Mouse (Mus musculus): Measurements from ENCODE around the gene Rps8. TPM values are rescaled to one million over a fixed set of nuclear protein-coding genes. Genes with fewer than 3 reads are reported as not detected.

The Rps8 gene
- polyA plus RNA-seq, 1 experiment, result 3,482 TPM

GRCm38 (mm10) chr4:117122209-117122608, 33.8 kb downstream of the Rps8 start:
- H3K4me3 ChIP-seq (ENCODE audit: insufficient read depth, poor library complexity, severe bottlenecking), result no peak overlapping the region
- no peak for TF ChIP-seq MYOD1 (IDR thresholded peaks at IDR 0.05; ENCODE audit: control insufficient read depth, insufficient read length, low read depth)
- no peak for TF ChIP-seq MYOG (IDR thresholded peaks at IDR 0.05; ENCODE audit: control insufficient read depth, extremely low read depth, insufficient read length)
- H3ac ChIP-seq (ENCODE audit: control insufficient read depth, insufficient read length, low read depth), result no peak overlapping the region
- peaks cover 30% of the 10 kb centered on the region for H3K79me2 ChIP-seq (ENCODE audit: control insufficient read depth, insufficient read depth)
- H3K36me3 ChIP-seq (ENCODE audit: control insufficient read depth, insufficient read depth), result peaks cover 20% of the 10 kb centered on the region
- H3K27me3 ChIP-seq (ENCODE audit: control insufficient read depth, insufficient read depth, insufficient read length), result no peaks in the 10 kb centered on the region
- peaks cover 8% of the 10 kb centered on the region for H3K79me3 ChIP-seq (ENCODE audit: low read depth)

- peaks cover 8% of the 10 kb centered on the region for H3K79me3 ChIP-seq (ENCODE audit: low read depth)
- peaks cover 30% of the 10 kb centered on the region for H3K79me2 ChIP-seq (ENCODE audit: control insufficient read depth, insufficient read depth)
- TF ChIP-seq CEBPB (IDR thresholded peaks at IDR 0.05; ENCODE audit: low read depth) (peak; percentile 100), FOSL1 (IDR thresholded peaks at IDR 0.05; ENCODE audit: insufficient read depth, low read length, poor library complexity, severe bottlenecking) (no peak), MYOD1 (IDR thresholded peaks at IDR 0.05; ENCODE audit: control insufficient read depth, insufficient read length, low read depth) (no peak), CTCF (IDR thresholded peaks at IDR 0.05; ENCODE audit: control insufficient read depth, insufficient read depth, insufficient read length) (peak; percentile 77), MYOG (IDR thresholded peaks at IDR 0.05; ENCODE audit: control insufficient read depth, extremely low read depth, insufficient read length) (no peak), MAX (IDR thresholded peaks at IDR 0.05) (peak; percentile 73), USF1 (IDR thresholded peaks at IDR 0.05; ENCODE audit: low read depth) (no peak)
- peak overlapping the region; percentile 85 for H3ac ChIP-seq (ENCODE audit: control insufficient read depth, insufficient read length, low read depth)
- H3K36me3 ChIP-seq (ENCODE audit: control insufficient read depth, insufficient read depth), result peaks cover 18% of the 10 kb centered on the region
- no peaks in the 10 kb centered on the region for H3K27me3 ChIP-seq (ENCODE audit: control insufficient read depth, insufficient read depth, insufficient read length)
- H3K4me3 ChIP-seq (ENCODE audit: insufficient read depth, poor library complexity, severe bottlenecking), result peak overlapping the region; percentile 72
These were observed 35.3 kb downstream of the Rps8 start for GRCm38 (mm10) chr4:117120445-117121414.

GRCm38 (mm10) chr4:117120052-117120444, 36.0 kb downstream of the Rps8 start:
- no peak for TF ChIP-seq MYOG (IDR thresholded peaks at IDR 0.05; ENCODE audit: control insufficient read depth, extremely low read depth, insufficient read length)
- no peak for TF ChIP-seq MAX (IDR thresholded peaks at IDR 0.05)
- no peak for TF ChIP-seq MYOD1 (IDR thresholded peaks at IDR 0.05; ENCODE audit: control insufficient read depth, insufficient read length, low read depth)
- no peak for TF ChIP-seq USF1 (IDR thresholded peaks at IDR 0.05; ENCODE audit: low read depth)
- TF ChIP-seq FOSL1 (IDR thresholded peaks at IDR 0.05; ENCODE audit: insufficient read depth, low read length, poor library complexity, severe bottlenecking), result no peak
- no peak for TF ChIP-seq CTCF (IDR thresholded peaks at IDR 0.05; ENCODE audit: control insufficient read depth, insufficient read depth, insufficient read length)
- no peak for TF ChIP-seq CEBPB (IDR thresholded peaks at IDR 0.05; ENCODE audit: low read depth)
- Histone ChIP-seq H3K79me3 (ENCODE audit: low read depth) (peaks cover 8% of the 10 kb centered on the region), H3K79me2 (ENCODE audit: control insufficient read depth, insufficient read depth) (peaks cover 30% of the 10 kb centered on the region), H3K27me3 (ENCODE audit: control insufficient read depth, insufficient read depth, insufficient read length) (no peaks in the 10 kb centered on the region), H3K36me3 (ENCODE audit: control insufficient read depth, insufficient read depth) (peaks cover 18% of the 10 kb centered on the region), H3ac (ENCODE audit: control insufficient read depth, insufficient read length, low read depth) (peak overlapping the region; percentile 62), H3K4me3 (ENCODE audit: insufficient read depth, poor library complexity, severe bottlenecking) (peak overlapping the region; percentile 26)

GRCm38 (mm10) chr4:117119636-117120035, 36.4 kb downstream of the Rps8 start:
- peaks cover 18% of the 10 kb centered on the region for H3K36me3 ChIP-seq (ENCODE audit: control insufficient read depth, insufficient read depth)
- H3K79me2 ChIP-seq (ENCODE audit: control insufficient read depth, insufficient read depth), result peaks cover 29% of the 10 kb centered on the region
- no peak overlapping the region for H3ac ChIP-seq (ENCODE audit: control insufficient read depth, insufficient read length, low read depth)
- H3K79me3 ChIP-seq (ENCODE audit: low read depth), result peaks cover 8% of the 10 kb centered on the region
- peak overlapping the region; percentile 26 for H3K4me3 ChIP-seq (ENCODE audit: insufficient read depth, poor library complexity, severe bottlenecking)
- H3K27me3 ChIP-seq (ENCODE audit: control insufficient read depth, insufficient read depth, insufficient read length), result no peaks in the 10 kb centered on the region
- TF ChIP-seq MYOG (IDR thresholded peaks at IDR 0.05; ENCODE audit: control insufficient read depth, extremely low read depth, insufficient read length), result no peak
- TF ChIP-seq FOSL1 (IDR thresholded peaks at IDR 0.05; ENCODE audit: insufficient read depth, low read length, poor library complexity, severe bottlenecking), result no peak
- no peak for TF ChIP-seq MYOD1 (IDR thresholded peaks at IDR 0.05; ENCODE audit: control insufficient read depth, insufficient read length, low read depth)
- TF ChIP-seq CTCF (IDR thresholded peaks at IDR 0.05; ENCODE audit: control insufficient read depth, insufficient read depth, insufficient read length), result no peak
- TF ChIP-seq USF1 (IDR thresholded peaks at IDR 0.05; ENCODE audit: low read depth), result no peak
- no peak for TF ChIP-seq MAX (IDR thresholded peaks at IDR 0.05)
- TF ChIP-seq CEBPB (IDR thresholded peaks at IDR 0.05; ENCODE audit: low read depth), result no peak

GRCm38 (mm10) chr4:117117931-117118330, 38.1 kb downstream of the Rps8 start:
- Histone ChIP-seq H3K27me3 (ENCODE audit: control insufficient read depth, insufficient read depth, insufficient read length) (no peaks in the 10 kb centered on the region), H3K4me3 (ENCODE audit: insufficient read depth, poor library complexity, severe bottlenecking) (no peak overlapping the region), H3ac (ENCODE audit: control insufficient read depth, insufficient read length, low read depth) (no peak overlapping the region), H3K79me2 (ENCODE audit: control insufficient read depth, insufficient read depth) (peaks cover 12% of the 10 kb centered on the region), H3K36me3 (ENCODE audit: control insufficient read depth, insufficient read depth) (peaks cover 12% of the 10 kb centered on the region), H3K79me3 (ENCODE audit: low read depth) (peaks cover 6% of the 10 kb centered on the region)
- TF ChIP-seq USF1 (IDR thresholded peaks at IDR 0.05; ENCODE audit: low read depth), result no peak
- TF ChIP-seq CEBPB (IDR thresholded peaks at IDR 0.05; ENCODE audit: low read depth), result peak; percentile 43

- no peak for TF ChIP-seq MYOD1 (IDR thresholded peaks at IDR 0.05; ENCODE audit: control insufficient read depth, insufficient read length, low read depth)
- TF ChIP-seq FOSL1 (IDR thresholded peaks at IDR 0.05; ENCODE audit: insufficient read depth, low read length, poor library complexity, severe bottlenecking), result no peak
- no peak for TF ChIP-seq MYOG (IDR thresholded peaks at IDR 0.05; ENCODE audit: control insufficient read depth, extremely low read depth, insufficient read length)
- TF ChIP-seq CTCF (IDR thresholded peaks at IDR 0.05; ENCODE audit: control insufficient read depth, insufficient read depth, insufficient read length), result no peak
- no peak for TF ChIP-seq MAX (IDR thresholded peaks at IDR 0.05)
- Histone ChIP-seq H3K79me2 (ENCODE audit: control insufficient read depth, insufficient read depth) (peaks cover 11% of the 10 kb centered on the region), H3K79me3 (ENCODE audit: low read depth) (peaks cover 6% of the 10 kb centered on the region), H3K27me3 (ENCODE audit: control insufficient read depth, insufficient read depth, insufficient read length) (no peaks in the 10 kb centered on the region), H3K4me3 (ENCODE audit: insufficient read depth, poor library complexity, severe bottlenecking) (no peak overlapping the region), H3ac (ENCODE audit: control insufficient read depth, insufficient read length, low read depth) (no peak overlapping the region), H3K36me3 (ENCODE audit: control insufficient read depth, insufficient read depth) (peaks cover 12% of the 10 kb centered on the region)
These were observed 40.5 kb downstream of the Rps8 start for GRCm38 (mm10) chr4:117115592-117115991.

Measured in C2C12 (cell line).